Comparison of ENCODE assay signal across 11 mouse cellular contexts in genomic region chr8:11498786-11499485, GRCm38 (mm10). TPM values are rescaled to one million over a fixed set of nuclear protein-coding genes. Genes with fewer than 3 reads are reported as not detected.
DNase-seq lines count a peak whose midpoint lies in the region; ATAC-seq and TF ChIP-seq lines count a peak whose summit lies in the region.
"Had no signal": no experiment of that assay in that cellular context is flagged by ENCODE, and none has a peak within 500 bp of the region (broad histone marks: within the 10 kb centered on the region; RNA-seq: fewer than 3 reads in every experiment).

No protein-coding gene starts in this region.

- 0 out of 2 replicates have a peak overlapping the region, but pooled peaks have one; percentile 86 for H3K4me2 ChIP-seq in forebrain, postnatal 0 days (ENCODE audit: low read depth)
- H3K4me2 ChIP-seq in forebrain, embryonic 13.5 days, result no peak overlapping the region; the same call in 1 of the 2 replicates

- H3K9me3 ChIP-seq in forebrain, postnatal 0 days (ENCODE audit: low read length), result no peaks in the 10 kb centered on the region
- H3K9me3 ChIP-seq in forebrain, embryonic 13.5 days (replicated peaks), result no peaks in the 10 kb centered on the region
- no peaks in the 10 kb centered on the region for H3K9me3 ChIP-seq in megakaryocyte, embryonic 14.5 days

- no peak overlapping the region for H3K9ac ChIP-seq in forebrain, postnatal 0 days
- no peak overlapping the region for H3K9ac ChIP-seq in forebrain, embryonic 13.5 days

- no peak overlapping the region for H3K27ac ChIP-seq in forebrain, postnatal 0 days (ENCODE audit: low read depth, low read length)
- no peak overlapping the region for H3K27ac ChIP-seq in forebrain, embryonic 13.5 days
- H3K27ac ChIP-seq: heart, adult 2 months had no signal

- no peak overlapping the region for H3K4me3 ChIP-seq in forebrain, postnatal 0 days (ENCODE audit: low read depth, low read length)
- no peak overlapping the region; the same call in 1 of the 2 replicates for H3K4me3 ChIP-seq in forebrain, embryonic 13.5 days
- peak overlapping the region; percentile 97 for H3K4me3 ChIP-seq in megakaryocyte, embryonic 14.5 days (replicated peaks)

- DNase-seq in forebrain, postnatal 0 days, result no peak
- DNase-seq in lung, postnatal 25 days (ENCODE audit: low spot score), result peak; percentile 83
- peak; percentile 41 for DNase-seq in thymus, postnatal 4 days
- DNase-seq in retina, embryonic 14.5 days (ENCODE audit: low spot score), result no peak
- DNase-seq: B cell, adult 2 months; heart, adult 2 months; retina, postnatal 1 day had no signal

- peaks cover 6% of the 10 kb centered on the region; the same call in 1 of the 2 replicates for H3K4me1 ChIP-seq in forebrain, postnatal 0 days (ENCODE audit: insufficient read depth)
- peaks cover 27% of the 10 kb centered on the region for H3K4me1 ChIP-seq in forebrain, embryonic 13.5 days
- H3K4me1 ChIP-seq in megakaryocyte, embryonic 14.5 days, result peaks cover 57% of the 10 kb centered on the region

- no peak for TF ChIP-seq CTCF in forebrain, postnatal 0 days (IDR thresholded peaks at IDR 0.05; ENCODE audit: low read depth)

- H3K27me3 ChIP-seq in forebrain, postnatal 0 days (ENCODE audit: insufficient read depth, low read length), result no peaks in the 10 kb centered on the region
- peaks cover 14% of the 10 kb centered on the region for H3K27me3 ChIP-seq in forebrain, embryonic 13.5 days
- H3K27me3 ChIP-seq in megakaryocyte, embryonic 14.5 days (replicated peaks), result no peaks in the 10 kb centered on the region

- peaks cover 11% of the 10 kb centered on the region for H3K36me3 ChIP-seq in forebrain, postnatal 0 days (ENCODE audit: insufficient read depth)
- H3K36me3 ChIP-seq in forebrain, embryonic 13.5 days (ENCODE audit: poor library complexity, severe bottlenecking), result peaks cover 17% of the 10 kb centered on the region
- peaks cover 35% of the 10 kb centered on the region for H3K36me3 ChIP-seq in megakaryocyte, embryonic 14.5 days (replicated peaks; ENCODE audit: low read length)

- 93% methylated on average over 4 of the region's 4 CpGs for WGBS in forebrain, postnatal 0 days
- WGBS in forebrain, embryonic 13.5 days, result 96% methylated on average over 4 of the region's 4 CpGs

- no peak for ATAC-seq in forebrain, postnatal 0 days
- ATAC-seq in forebrain, embryonic 13.5 days, result no peak
- ATAC-seq in megakaryocyte, adult 5-6 weeks (ENCODE audit: poor library complexity, severe bottlenecking), result no peak
- no peak for ATAC-seq in erythroid progenitor cell, adult 5-6 weeks (replicated peaks; ENCODE audit: low FRiP score, poor library complexity, severe bottlenecking)

RNA-seq across cellular contexts. Expression of gene Naxd, which starts 1.6 kb away (rescaled TPM):
- 89.1 and 111 TPM in 2 replicates for total RNA-seq in forebrain, postnatal 0 days (2014; rRNA removed)
- 130 and 134 TPM in 2 replicates for polyA plus RNA-seq in forebrain, postnatal 0 days (2015; fragmentation: Nextera tagmentation; extraction: Ambion mirVana)
- 152 and 158 TPM in 2 replicates for polyA plus RNA-seq in forebrain, embryonic 13.5 days (2015; fragmentation: Nextera tagmentation; extraction: Ambion mirVana)
- 49.5 and 114 TPM in 2 replicates for polyA plus RNA-seq in megakaryocyte, embryonic 14.5 days (2012; ENCODE audit: insufficient read depth, low replicate concordance)
- total RNA-seq in megakaryocyte, adult 5-6 weeks (2015), result 39.8 and 53.9 TPM in 2 replicates
- total RNA-seq in megakaryocyte, adult 5-6 weeks (2017), result 45.7 and 58.1 TPM in 2 replicates
- total RNA-seq in erythroid progenitor cell, adult 5-6 weeks (2015; ENCODE audit: low replicate concordance), result 20.2 and 42.8 TPM in 2 replicates
- total RNA-seq in erythroid progenitor cell, adult 5-6 weeks (2017; ENCODE audit: low replicate concordance), result 12.9 and 24.0 TPM in 2 replicates

RNA-seq across cellular contexts. Expression of gene Rab20, which starts 20.4 kb away (rescaled TPM):
- total RNA-seq in forebrain, postnatal 0 days (2014; rRNA removed), result 0.95 and 1.2 TPM in 2 replicates
- 1.6 and 2.7 TPM in 2 replicates for polyA plus RNA-seq in forebrain, postnatal 0 days (2015; fragmentation: Nextera tagmentation; extraction: Ambion mirVana)
- polyA plus RNA-seq in forebrain, embryonic 13.5 days (2015; fragmentation: Nextera tagmentation; extraction: Ambion mirVana), result 0.34 and 0.69 TPM in 2 replicates
- polyA plus RNA-seq in megakaryocyte, embryonic 14.5 days (2012; ENCODE audit: insufficient read depth, low replicate concordance), result 13.3 TPM in 1 of 2 replicates, not detected in the other
- 2.5 and 3.5 TPM in 2 replicates for total RNA-seq in megakaryocyte, adult 5-6 weeks (2015)
- 3.3 and 7.7 TPM in 2 replicates for total RNA-seq in megakaryocyte, adult 5-6 weeks (2017)
- 2.9 TPM in 1 of 2 replicates, not detected in the other for total RNA-seq in erythroid progenitor cell, adult 5-6 weeks (2015; ENCODE audit: low replicate concordance)
- total RNA-seq in erythroid progenitor cell, adult 5-6 weeks (2017; ENCODE audit: low replicate concordance), result 2.8 and 3.6 TPM in 2 replicates

RNA-seq across cellular contexts. Expression of gene Cars2, which starts 51.6 kb away (rescaled TPM):
- total RNA-seq in forebrain, postnatal 0 days (2014; rRNA removed), result 39.3 and 49.9 TPM in 2 replicates
- polyA plus RNA-seq in forebrain, postnatal 0 days (2015; fragmentation: Nextera tagmentation; extraction: Ambion mirVana), result 23.3 and 25.9 TPM in 2 replicates
- 22.6 and 23.9 TPM in 2 replicates for polyA plus RNA-seq in forebrain, embryonic 13.5 days (2015; fragmentation: Nextera tagmentation; extraction: Ambion mirVana)
- polyA plus RNA-seq in megakaryocyte, embryonic 14.5 days (2012; ENCODE audit: insufficient read depth, low replicate concordance), result 18.7 and 22.5 TPM in 2 replicates
- 17.2 and 20.7 TPM in 2 replicates for total RNA-seq in megakaryocyte, adult 5-6 weeks (2015)
- 23.3 and 25.5 TPM in 2 replicates for total RNA-seq in megakaryocyte, adult 5-6 weeks (2017)
- total RNA-seq in erythroid progenitor cell, adult 5-6 weeks (2015; ENCODE audit: low replicate concordance), result 6.1 and 44.4 TPM in 2 replicates
- total RNA-seq in erythroid progenitor cell, adult 5-6 weeks (2017; ENCODE audit: low replicate concordance), result 6.8 and 18.5 TPM in 2 replicates

RNA-seq across cellular contexts. Expression of gene Ing1, which starts 56.4 kb away (rescaled TPM):
- total RNA-seq in forebrain, postnatal 0 days (2014; rRNA removed), result 30.8 and 34.7 TPM in 2 replicates
- 43.5 and 49.9 TPM in 2 replicates for polyA plus RNA-seq in forebrain, postnatal 0 days (2015; fragmentation: Nextera tagmentation; extraction: Ambion mirVana)
- 43.5 and 47.3 TPM in 2 replicates for polyA plus RNA-seq in forebrain, embryonic 13.5 days (2015; fragmentation: Nextera tagmentation; extraction: Ambion mirVana)
- polyA plus RNA-seq in megakaryocyte, embryonic 14.5 days (2012; ENCODE audit: insufficient read depth, low replicate concordance), result 5.4 and 39.4 TPM in 2 replicates
- 42.5 and 42.9 TPM in 2 replicates for total RNA-seq in megakaryocyte, adult 5-6 weeks (2015)
- 47.4 and 55.3 TPM in 2 replicates for total RNA-seq in megakaryocyte, adult 5-6 weeks (2017)
- 46.1 and 62.0 TPM in 2 replicates for total RNA-seq in erythroid progenitor cell, adult 5-6 weeks (2015; ENCODE audit: low replicate concordance)
- 56.3 and 81.8 TPM in 2 replicates for total RNA-seq in erythroid progenitor cell, adult 5-6 weeks (2017; ENCODE audit: low replicate concordance)

Comparison
In these comparisons a context has a peak if more than half of its experiments do, and no peak if none do; other contexts are left out.
1. DNase-seq: peak in lung, postnatal 25 days (single experiment) and thymus, postnatal 4 days (single experiment); none in forebrain, postnatal 0 days (single experiment) and retina, embryonic 14.5 days (single experiment).